Mouse (Mus musculus): ENCODE results near the gene Ccnyl1. TPM values are rescaled to one million over a fixed set of nuclear protein-coding genes. Genes with fewer than 3 reads are reported as not detected.
A peak's percentile ranks its signal among the peaks of the same experiment; 100 is the strongest.
"Not testable (repeated sequence)": the region's sequence is repeated elsewhere in the genome, so short reads cannot be mapped to it uniquely, and the experiment has no call there.

Gene Ccnyl1
- polyA plus RNA-seq (2015; fragmentation: Nextera tagmentation; extraction: Ambion mirVana), result 0.61 and 0.84 TPM in 2 replicates

DNA sequence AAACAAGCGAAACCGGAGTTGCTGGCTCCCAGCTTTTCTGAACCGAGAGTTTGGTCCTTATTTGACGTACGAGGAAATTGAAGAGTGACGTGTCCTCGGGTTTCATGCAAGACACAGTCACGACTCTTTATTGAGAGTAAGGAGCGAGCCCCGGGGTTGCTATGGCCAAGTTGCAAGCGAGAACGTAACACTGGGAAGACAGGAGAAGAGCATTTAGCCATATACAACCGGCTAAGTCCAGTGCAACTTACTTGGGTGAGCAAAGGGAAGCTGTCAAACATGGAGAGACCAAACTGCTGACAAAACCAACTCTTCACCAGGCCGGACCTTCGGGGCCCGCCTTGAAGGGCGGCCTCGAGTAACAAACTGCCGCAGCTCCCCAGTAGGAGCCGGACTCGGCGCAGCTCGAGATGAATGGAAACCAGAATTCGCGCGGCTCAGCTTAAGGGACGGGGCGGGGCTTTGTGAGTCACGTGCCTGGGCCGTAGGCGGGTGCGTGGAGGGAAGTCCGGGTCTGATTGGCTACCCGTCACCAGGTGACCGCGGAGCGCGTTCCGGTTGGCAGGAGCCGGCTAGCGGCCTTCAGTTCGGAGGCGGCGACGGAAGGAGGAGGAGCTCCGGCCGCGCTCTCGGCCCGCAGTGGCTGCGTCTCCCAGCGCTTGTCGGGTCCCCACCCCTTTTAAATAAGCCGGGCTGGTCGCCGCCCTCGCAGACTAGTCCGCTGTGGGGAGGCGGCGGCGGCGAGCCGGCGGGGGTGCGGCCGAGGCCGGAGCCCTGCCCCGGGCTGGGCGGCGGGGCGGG, at the start of gene Ccnyl1:
Ccnyl1 (plus strand) TSS at position 243 of the 801 bp plus-strand sequence.
- Histone ChIP-seq H3K9ac (ENCODE audit: low read depth, low read length) (peak within 1 kb of the TSS; percentile 84), H3K9me3 (replicated peaks; ENCODE audit: control insufficient read depth, low read length) (no peaks in the 10 kb centered on the region), H3K27me3 (ENCODE audit: control insufficient read depth, insufficient read depth, low read depth, low read length) (no peaks in the 10 kb centered on the region), H3K4me2 (ENCODE audit: low read depth, low read length) (peak within 1 kb of the TSS; percentile 96), H3K4me1 (ENCODE audit: control insufficient read depth, low read depth, low read length) (peaks cover 11% of the 10 kb centered on the region), H3K4me3 (ENCODE audit: low read depth, low read length) (peak within 1 kb of the TSS; percentile 81), H3K27ac (ENCODE audit: low read length) (peak within 1 kb of the TSS; percentile 66), H3K36me3 (ENCODE audit: control insufficient read depth, insufficient read depth) (no peaks in the 10 kb centered on the region; the same call in 1 of the 2 replicates)
- ATAC-seq (ENCODE audit: low read depth), result peak; percentile 96
- under 1% methylated on average over 69 of the region's 71 CpGs for WGBS (ENCODE audit: insufficient replicate concordance)

DNA sequence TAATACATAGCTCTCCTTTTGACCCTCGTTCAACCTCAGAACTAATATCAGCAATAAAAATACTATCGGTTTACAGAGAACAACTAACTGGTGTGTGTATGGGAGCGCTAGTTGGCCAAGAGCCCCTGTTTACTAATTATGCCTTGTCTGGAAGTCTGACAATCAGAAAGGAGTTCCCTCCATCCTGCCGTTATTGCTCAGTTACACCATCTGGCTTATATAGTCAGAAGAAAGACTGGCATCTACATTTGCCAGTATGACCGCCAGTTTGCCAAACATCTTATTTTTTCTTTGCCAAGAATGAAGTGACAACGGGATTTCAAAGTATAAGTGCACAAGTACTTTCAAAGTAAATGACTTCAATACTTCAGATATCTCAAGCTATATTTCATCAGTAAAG, 49.2 kb upstream of the Ccnyl1 start:
- Histone ChIP-seq H3K4me1 (ENCODE audit: control insufficient read depth, low read depth, low read length) (peaks cover 7% of the 10 kb centered on the region), H3K9ac (ENCODE audit: low read depth, low read length) (no peak overlapping the region), H3K27ac (ENCODE audit: low read length) (no peak overlapping the region), H3K9me3 (replicated peaks; ENCODE audit: control insufficient read depth, low read length) (no peaks in the 10 kb centered on the region), H3K36me3 (ENCODE audit: control insufficient read depth, insufficient read depth) (no peaks in the 10 kb centered on the region), H3K4me3 (ENCODE audit: low read depth, low read length) (no peak overlapping the region), H3K27me3 (ENCODE audit: control insufficient read depth, insufficient read depth, low read depth, low read length) (no peaks in the 10 kb centered on the region), H3K4me2 (ENCODE audit: low read depth, low read length) (no peak overlapping the region)
- WGBS (ENCODE audit: insufficient replicate concordance), result 78% methylated on average over 6 of the region's 6 CpGs
- no peak for ATAC-seq (ENCODE audit: low read depth)

DNA sequence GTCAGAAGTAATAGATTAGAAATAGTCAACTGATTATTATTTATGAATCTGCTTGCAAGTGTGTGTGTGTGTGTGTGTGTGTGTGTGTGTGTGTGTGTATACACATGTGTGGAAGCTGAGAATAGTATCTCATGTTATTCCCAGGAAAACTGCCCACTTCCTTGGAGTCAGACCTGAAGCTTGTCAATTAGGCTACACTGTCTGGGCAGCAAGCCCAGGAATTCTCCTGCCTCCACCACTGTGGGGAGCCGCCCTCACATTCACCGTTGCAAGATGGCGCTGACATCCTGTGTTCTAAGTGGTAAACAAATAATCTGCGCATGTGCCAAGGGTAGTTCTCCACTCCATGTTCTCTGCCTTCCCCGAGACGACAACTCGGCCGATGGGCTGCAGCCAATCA, 47.7 kb upstream of the Ccnyl1 start:
- not testable (repeated sequence) for ATAC-seq (ENCODE audit: low read depth); H3K36me3 ChIP-seq (ENCODE audit: control insufficient read depth, insufficient read depth); H3K9ac ChIP-seq (ENCODE audit: low read depth, low read length); H3K4me1 ChIP-seq (ENCODE audit: control insufficient read depth, low read depth, low read length); H3K4me2 ChIP-seq (ENCODE audit: low read depth, low read length); H3K27ac ChIP-seq (ENCODE audit: low read length); H3K9me3 ChIP-seq (replicated peaks; ENCODE audit: control insufficient read depth, low read length); H3K4me3 ChIP-seq (ENCODE audit: low read depth, low read length); H3K27me3 ChIP-seq (ENCODE audit: control insufficient read depth, insufficient read depth, low read depth, low read length)
- 89% methylated on average over 8 of the region's 8 CpGs for WGBS (ENCODE audit: insufficient replicate concordance)

DNA sequence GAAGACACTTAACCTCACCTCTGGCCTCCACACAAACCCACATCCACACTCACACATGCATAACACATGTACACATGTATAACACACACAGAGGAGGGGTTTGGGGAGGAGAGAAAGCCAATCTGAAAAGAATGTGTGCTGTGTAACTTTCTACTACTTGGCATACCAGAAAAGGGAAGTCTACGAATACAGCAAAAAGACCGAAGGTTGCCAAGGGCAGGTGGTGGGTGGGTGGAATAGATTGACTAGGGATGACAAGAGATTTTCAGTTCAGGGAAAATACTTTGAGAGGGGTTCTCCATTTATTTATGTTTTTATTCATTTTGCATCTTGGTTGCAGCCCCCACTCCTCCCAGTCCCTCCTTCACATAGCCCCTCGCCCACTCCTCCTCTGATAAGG, 45.7 kb upstream of the Ccnyl1 start:
- 75% methylated on average over 3 of the region's 3 CpGs for WGBS (ENCODE audit: insufficient replicate concordance)
- ATAC-seq (ENCODE audit: low read depth), result no peak
- Histone ChIP-seq H3K9me3 (replicated peaks; ENCODE audit: control insufficient read depth, low read length) (no peaks in the 10 kb centered on the region), H3K27ac (ENCODE audit: low read length) (no peak overlapping the region), H3K36me3 (ENCODE audit: control insufficient read depth, insufficient read depth) (no peaks in the 10 kb centered on the region), H3K4me3 (ENCODE audit: low read depth, low read length) (no peak overlapping the region), H3K9ac (ENCODE audit: low read depth, low read length) (no peak overlapping the region), H3K27me3 (ENCODE audit: control insufficient read depth, insufficient read depth, low read depth, low read length) (no peaks in the 10 kb centered on the region), H3K4me2 (ENCODE audit: low read depth, low read length) (no peak overlapping the region), H3K4me1 (ENCODE audit: control insufficient read depth, low read depth, low read length) (peaks cover 1% of the 10 kb centered on the region)

DNA sequence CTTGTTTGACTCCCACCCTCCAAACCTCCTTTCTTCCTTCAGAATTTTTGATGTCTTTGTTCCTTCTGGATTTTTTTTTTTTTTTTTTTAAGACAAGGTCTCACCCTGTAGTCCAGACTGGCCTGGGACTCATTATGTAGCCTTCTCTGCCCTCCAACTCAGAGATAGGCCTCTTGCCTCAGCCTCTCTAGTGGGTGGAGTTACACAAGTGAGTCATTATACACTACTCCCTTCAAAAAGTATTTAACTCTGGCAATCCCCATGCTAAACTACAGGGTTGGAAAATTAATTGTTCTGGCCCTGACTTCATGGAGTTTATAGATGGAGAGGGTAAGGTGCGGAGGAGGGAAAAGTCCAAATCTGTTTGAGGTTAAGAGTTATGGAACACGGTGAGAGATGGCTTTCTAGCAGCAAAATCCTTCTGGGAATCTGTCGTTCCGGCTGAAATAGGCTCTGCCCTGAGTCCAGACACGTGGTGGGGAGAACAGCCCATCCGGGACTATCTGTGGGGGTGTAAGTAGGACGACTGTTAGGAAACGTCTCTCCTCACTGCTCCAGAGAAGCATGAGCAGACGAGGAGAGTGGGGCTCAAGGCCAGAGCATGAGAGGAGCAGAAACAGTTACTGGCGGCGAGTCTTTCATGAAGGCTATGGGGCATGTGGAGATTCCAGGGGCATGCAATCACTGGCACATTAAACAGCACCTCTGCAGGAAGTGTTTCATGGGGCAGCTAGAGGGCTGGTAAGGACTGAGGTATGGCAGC, 40.7 kb upstream of the Ccnyl1 start:
- WGBS (ENCODE audit: insufficient replicate concordance), result 62% methylated on average over 11 of the region's 11 CpGs

GRCm38 (mm10) chr1:64653701-64654100, 36.6 kb upstream of the Ccnyl1 start:
- H3K27ac ChIP-seq (ENCODE audit: low read length), result no peak overlapping the region
- H3K36me3 ChIP-seq (ENCODE audit: control insufficient read depth, insufficient read depth), result no peaks in the 10 kb centered on the region
- no peaks in the 10 kb centered on the region for H3K4me1 ChIP-seq (ENCODE audit: control insufficient read depth, low read depth, low read length)
- ATAC-seq (ENCODE audit: low read depth), result no peak
- H3K4me2 ChIP-seq (ENCODE audit: low read depth, low read length), result no peak overlapping the region
- WGBS (ENCODE audit: insufficient replicate concordance), result 64% methylated on average over 6 of the region's 6 CpGs
- H3K27me3 ChIP-seq (ENCODE audit: control insufficient read depth, insufficient read depth, low read depth, low read length), result no peaks in the 10 kb centered on the region
- H3K4me3 ChIP-seq (ENCODE audit: low read depth, low read length), result no peak overlapping the region
- no peaks in the 10 kb centered on the region for H3K9me3 ChIP-seq (replicated peaks; ENCODE audit: control insufficient read depth, low read length)
- H3K9ac ChIP-seq (ENCODE audit: low read depth, low read length), result no peak overlapping the region

More for the DNA sequence above, 40.7 kb upstream of the Ccnyl1 start:
- Histone ChIP-seq H3K27ac (ENCODE audit: low read length) (no peak overlapping the region), H3K27me3 (ENCODE audit: control insufficient read depth, insufficient read depth, low read depth, low read length) (no peaks in the 10 kb centered on the region), H3K9ac (ENCODE audit: low read depth, low read length) (no peak overlapping the region), H3K4me2 (ENCODE audit: low read depth, low read length) (no peak overlapping the region), H3K9me3 (replicated peaks; ENCODE audit: control insufficient read depth, low read length) (no peaks in the 10 kb centered on the region), H3K4me1 (ENCODE audit: control insufficient read depth, low read depth, low read length) (no peaks in the 10 kb centered on the region), H3K36me3 (ENCODE audit: control insufficient read depth, insufficient read depth) (no peaks in the 10 kb centered on the region), H3K4me3 (ENCODE audit: low read depth, low read length) (no peak overlapping the region)
- ATAC-seq (ENCODE audit: low read depth), result no peak

DNA sequence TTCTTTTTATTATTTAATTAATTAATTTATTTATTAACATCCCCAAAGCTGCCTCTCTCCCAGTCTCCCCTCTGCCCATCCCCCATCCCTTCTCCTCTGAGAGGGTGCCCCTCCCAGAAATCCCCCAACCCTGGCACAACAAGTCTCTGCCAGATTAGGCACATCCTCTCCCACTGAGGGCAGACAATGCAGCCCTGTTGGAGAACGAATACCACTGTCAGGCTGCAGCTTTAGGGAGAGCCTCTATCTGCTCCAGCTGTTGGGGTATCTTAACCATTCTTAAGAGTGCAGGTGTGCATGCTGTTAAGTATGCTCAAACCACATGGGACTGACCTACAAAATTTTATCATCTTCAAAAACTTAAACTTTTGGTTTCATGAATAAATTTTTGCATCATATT, 34.8 kb upstream of the Ccnyl1 start:
- no peak overlapping the region for H3K4me3 ChIP-seq (ENCODE audit: low read depth, low read length)
- H3K36me3 ChIP-seq (ENCODE audit: control insufficient read depth, insufficient read depth), result no peaks in the 10 kb centered on the region
- WGBS (ENCODE audit: insufficient replicate concordance), result 34% methylated on average over 1 of the region's 1 CpGs
- H3K9me3 ChIP-seq (replicated peaks; ENCODE audit: control insufficient read depth, low read length), result no peaks in the 10 kb centered on the region
- ATAC-seq (ENCODE audit: low read depth), result no peak
- no peak overlapping the region for H3K9ac ChIP-seq (ENCODE audit: low read depth, low read length)
- no peak overlapping the region for H3K27ac ChIP-seq (ENCODE audit: low read length)
- H3K4me1 ChIP-seq (ENCODE audit: control insufficient read depth, low read depth, low read length), result no peaks in the 10 kb centered on the region
- H3K27me3 ChIP-seq (ENCODE audit: control insufficient read depth, insufficient read depth, low read depth, low read length), result no peaks in the 10 kb centered on the region
- no peak overlapping the region for H3K4me2 ChIP-seq (ENCODE audit: low read depth, low read length)

DNA sequence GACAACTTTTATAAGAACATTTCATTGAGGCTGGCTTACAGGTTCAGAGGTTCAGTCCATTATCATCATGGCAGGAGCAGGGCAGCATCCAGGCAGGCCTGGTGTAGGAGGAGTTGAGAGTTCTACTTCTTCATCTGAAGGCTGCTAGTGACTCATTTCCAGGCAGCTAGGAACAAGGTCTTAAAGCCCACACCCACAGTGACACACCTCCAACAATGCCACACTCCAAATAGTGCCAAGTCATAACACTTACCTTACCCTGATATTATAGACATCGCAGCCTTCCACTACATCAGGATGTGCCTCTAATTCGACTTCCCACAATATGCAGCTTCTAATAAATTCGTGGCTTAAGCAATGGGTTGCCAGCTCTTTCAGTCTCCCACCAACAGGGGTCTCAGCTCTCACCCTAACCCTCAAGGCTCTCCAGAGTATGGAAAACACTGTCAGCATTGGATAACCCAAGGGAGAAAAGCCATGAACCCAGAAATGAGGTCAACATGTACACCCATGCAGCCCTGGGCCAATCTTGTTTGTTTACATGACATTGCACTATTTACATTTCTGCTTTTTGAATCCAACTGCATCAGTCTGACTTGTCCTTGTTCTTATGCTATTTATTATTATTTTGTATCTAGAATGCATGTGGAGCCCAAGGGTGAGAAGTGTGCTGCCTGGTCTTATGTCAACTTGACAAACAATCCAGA, 33.7 kb upstream of the Ccnyl1 start:
- whole genome bisulfite sequencing (ENCODE audit: insufficient replicate concordance), result 69% methylated on average over 3 of the region's 3 CpGs
- H3K27me3 ChIP-seq (ENCODE audit: control insufficient read depth, insufficient read depth, low read depth, low read length), result no peaks in the 10 kb centered on the region
- no peaks in the 10 kb centered on the region for H3K9me3 ChIP-seq (replicated peaks; ENCODE audit: control insufficient read depth, low read length)
- no peak overlapping the region for H3K4me3 ChIP-seq (ENCODE audit: low read depth, low read length)
- H3K4me2 ChIP-seq (ENCODE audit: low read depth, low read length), result no peak overlapping the region
- no peaks in the 10 kb centered on the region for H3K4me1 ChIP-seq (ENCODE audit: control insufficient read depth, low read depth, low read length)
- H3K9ac ChIP-seq (ENCODE audit: low read depth, low read length), result no peak overlapping the region
- no peaks in the 10 kb centered on the region for H3K36me3 ChIP-seq (ENCODE audit: control insufficient read depth, insufficient read depth)
- ATAC-seq (ENCODE audit: low read depth), result peak; percentile 71; the same call in 1 of the 2 replicates
- H3K27ac ChIP-seq (ENCODE audit: low read length), result no peak overlapping the region
